Mouse (Mus musculus) fibroblast of lung, adult 2 months (primary cell): ENCODE results near the gene Slc6a19.
"Not testable (repeated sequence)": the region's sequence is repeated elsewhere in the genome, so short reads cannot be mapped to it uniquely, and the experiment has no call there.

Source experiments
- DNase-seq: peaks from one replicate; pipeline ENCODE4 v3.0.0-alpha.2; 2011; ENCODE audit warnings: low read depth

The Slc6a19 gene

GRCm38 (mm10) chr13:73712228-73712627, 7.6 kb upstream of the Slc6a19 start:
- DNase-seq: no peak

GRCm38 (mm10) chr13:73711803-73712202, 7.1 kb upstream of the Slc6a19 start:
- DNase-seq: no peak

DNA sequence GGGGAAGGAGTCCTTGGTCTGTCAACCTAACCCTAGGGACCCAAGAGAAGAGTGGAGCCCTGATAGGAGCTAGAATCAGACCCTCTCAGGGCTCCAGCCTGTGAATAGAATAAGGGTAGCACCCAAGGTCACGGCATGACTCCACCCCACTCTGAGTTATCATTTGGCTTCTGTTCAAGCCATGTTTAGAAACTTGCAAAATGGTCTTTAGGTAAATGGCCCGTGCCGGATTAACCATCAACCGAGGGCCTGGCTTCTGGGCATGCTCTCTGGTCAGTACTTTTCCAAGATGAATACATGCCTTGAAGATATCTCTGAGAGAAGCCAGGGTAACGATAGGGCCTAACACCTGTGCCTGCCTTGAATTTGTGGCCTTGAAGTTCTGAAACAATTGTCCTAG, 6.6 kb upstream of the Slc6a19 start:
- no peak for DNase-seq

GRCm38 (mm10) chr13:73709491-73709890, 4.8 kb upstream of the Slc6a19 start:
- no peak for DNase-seq

DNA sequence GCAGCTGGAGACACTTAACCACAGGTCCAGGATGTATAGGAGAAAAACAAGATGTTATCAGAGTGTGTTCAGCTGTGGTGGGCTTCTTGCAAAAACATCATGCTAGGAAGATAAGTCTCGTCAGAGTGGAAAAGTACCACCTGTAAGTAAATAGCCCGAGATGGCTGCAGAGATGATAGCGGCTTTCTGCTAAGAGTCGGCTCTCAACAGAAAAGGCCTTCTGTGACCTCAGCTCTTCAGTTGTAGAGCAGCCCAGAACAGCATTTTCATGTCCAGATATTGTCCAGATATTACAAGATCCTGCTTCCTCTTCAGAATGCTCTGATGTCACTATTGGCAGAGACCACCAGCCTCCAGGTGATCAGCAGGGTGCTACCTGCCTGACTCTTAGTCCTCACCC, 1.2 kb downstream of the Slc6a19 start:
- DNase-seq: not testable (repeated sequence)

GRCm38 (mm10) chr13:73702776-73703175, 1.9 kb downstream of the Slc6a19 start:
- DNase-seq: no peak

GRCm38 (mm10) chr13:73701161-73701883, 3.3 kb downstream of the Slc6a19 start:
- no peak for DNase-seq

DNA sequence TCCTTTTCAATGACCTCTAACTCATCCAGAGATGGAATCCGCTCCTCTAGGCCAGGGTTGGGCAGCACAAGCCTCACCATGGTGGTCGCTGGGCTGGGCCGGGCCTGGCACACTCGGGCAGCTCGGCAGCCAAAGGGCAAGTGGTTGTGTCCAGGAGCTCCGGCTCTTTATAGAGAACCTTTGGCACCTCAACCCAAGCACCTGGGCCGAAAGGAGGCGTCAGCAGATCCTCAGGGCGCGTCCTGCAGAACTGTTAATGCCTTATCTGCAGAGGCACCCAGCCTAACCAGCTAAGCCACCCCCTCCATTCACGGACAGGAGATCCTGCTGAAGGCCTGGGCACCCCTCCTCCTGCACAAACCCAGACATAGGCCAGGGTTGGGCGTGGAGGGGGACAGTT, 4.1 kb downstream of the Slc6a19 start:
- DNase-seq: no peak

DNA sequence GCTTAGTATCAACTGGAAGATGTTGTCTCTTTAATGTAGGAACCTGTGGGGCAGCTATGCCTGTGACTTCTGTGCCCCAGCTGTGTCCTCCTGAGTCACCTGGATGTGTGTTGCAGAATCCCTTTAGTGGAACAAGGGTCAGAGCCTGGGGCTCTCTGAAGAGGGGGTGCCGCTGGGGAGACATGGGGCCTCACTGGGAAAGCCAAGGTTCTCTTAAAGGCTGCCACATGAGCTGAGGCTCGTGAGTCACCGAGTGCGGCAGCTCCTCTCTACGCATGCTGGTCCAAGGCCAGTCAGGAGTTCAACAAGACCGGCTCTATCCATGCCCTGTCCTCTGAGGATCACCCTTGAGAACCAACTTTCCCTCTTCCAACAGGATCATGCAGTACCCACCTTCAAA, 5.0 kb downstream of the Slc6a19 start:
- DNase-seq: no peak

- DNase-seq: no peak
These were observed 8.1 kb downstream of the Slc6a19 start for GRCm38 (mm10) chr13:73696529-73696928.

GRCm38 (mm10) chr13:73694972-73695371, 9.7 kb downstream of the Slc6a19 start:
- no peak for DNase-seq

DNA sequence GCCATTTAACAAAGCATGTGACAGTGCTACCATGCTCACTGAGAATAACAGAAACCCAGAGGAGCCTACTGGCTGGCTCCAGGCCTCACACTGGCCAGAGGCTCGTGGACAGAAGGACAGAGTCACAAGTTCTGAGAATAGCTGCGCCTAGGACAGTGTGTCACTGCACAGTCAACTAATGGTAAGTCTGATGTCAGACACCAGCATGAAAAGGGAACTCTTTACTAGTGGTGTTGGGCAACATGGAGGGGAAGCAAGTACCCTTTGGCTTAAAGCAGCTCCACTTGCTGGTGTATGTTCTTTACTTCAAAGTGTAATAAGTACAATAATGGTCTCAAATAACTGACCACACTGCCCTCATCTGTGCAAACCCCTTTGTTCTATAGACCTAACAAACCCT, 11.3 kb downstream of the Slc6a19 start:
- no peak for DNase-seq

DNA sequence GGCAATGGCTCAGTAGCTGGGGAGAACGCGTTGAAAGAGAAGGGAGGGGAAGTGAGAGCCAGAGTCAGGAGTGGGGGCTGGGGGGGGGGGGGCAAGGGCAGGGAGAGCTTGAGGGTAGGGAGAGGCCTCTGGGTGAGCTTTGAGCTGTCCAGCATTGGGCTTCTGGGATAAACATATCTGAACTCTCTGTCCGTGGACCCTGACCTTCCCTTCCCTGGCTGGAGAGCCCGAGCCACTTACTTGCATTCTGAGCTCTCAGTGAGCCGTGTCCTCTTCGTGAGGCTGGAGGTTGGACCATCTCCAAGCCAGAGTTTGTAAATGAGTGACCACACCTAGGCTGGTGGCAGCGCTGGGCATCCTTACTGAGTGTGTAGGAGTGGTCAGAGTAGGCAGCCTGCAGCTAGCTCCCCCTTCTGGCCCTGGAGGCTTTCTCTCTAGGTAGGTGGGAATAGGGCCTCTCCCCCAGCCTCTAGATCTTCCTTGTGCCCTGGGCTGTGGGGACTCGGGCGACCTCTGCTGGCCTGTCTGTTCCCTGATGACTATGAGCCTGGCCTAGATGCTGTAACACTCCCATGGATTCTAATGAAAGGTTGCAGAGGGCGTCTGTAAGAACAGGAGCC, 12.3 kb downstream of the Slc6a19 start:
- DNase-seq: peak; percentile 39

DNA sequence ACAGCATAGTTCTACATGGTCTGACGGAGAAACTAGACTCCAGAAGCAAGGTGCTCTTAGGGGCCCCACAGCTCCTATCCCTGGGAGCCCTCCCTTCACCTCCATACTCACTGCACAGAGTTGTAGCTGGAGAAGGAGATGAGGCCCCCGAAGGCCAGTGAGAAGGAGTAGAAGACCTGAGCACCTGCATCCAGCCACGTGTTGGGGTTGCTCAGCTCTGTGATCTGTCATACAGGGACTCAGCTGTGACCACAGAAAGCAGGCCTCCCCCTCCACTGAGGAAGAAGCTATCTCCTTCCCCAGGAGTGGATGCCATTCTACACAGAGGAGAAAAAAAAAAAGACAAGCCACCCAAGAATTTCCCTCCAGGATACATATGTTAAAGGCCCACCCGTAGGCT, 15.7 kb downstream of the Slc6a19 start:
- no peak for DNase-seq

GRCm38 (mm10) chr13:73687601-73688000, 17.1 kb downstream of the Slc6a19 start:
- no peak for DNase-seq

GRCm38 (mm10) chr13:73685502-73685901, 19.2 kb downstream of the Slc6a19 start:
- DNase-seq: no peak

DNA sequence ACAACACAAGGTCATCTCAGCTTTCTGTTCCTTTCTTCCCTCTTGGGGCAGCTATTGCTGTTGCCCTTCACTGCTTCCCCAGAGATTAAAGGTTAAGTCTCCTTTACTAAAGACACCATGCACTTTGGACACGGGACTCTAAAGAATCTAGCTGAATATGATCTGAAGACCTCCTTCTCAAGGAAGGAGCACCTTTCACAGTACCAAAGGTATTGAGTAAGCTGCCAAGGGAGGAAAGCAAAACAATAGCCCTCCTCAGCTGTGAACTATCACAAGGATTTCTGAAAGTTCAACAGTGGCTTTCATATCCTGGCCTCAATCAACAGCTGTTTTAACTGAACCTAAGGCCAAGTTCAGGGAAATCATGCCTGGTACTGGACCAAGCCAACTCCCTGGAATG, 20.3 kb downstream of the Slc6a19 start:
- DNase-seq: peak; percentile 42

DNA sequence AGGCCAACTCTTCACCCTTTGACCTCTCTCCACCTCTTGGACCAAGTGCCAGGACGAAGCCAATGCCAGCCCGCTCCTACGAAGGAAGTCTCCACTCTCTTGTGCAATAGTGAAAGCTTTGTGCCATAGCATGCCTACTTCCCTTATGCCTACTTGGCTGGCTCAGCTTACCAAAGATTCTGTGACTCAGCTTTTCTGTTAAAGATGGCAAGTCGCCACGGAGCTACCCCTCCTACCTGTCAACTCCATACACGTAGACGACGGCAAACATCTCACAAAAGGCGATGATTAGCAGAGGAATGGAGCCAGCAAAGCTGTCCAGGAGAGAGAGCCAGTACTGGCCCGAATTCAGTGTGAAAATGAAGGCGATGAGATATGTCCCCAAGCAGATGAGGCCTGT, 21.0 kb downstream of the Slc6a19 start:
- peak; percentile 90 for DNase-seq

- no peak for DNase-seq
These were observed 22.4 kb downstream of the Slc6a19 start for GRCm38 (mm10) chr13:73682226-73682625.

DNA sequence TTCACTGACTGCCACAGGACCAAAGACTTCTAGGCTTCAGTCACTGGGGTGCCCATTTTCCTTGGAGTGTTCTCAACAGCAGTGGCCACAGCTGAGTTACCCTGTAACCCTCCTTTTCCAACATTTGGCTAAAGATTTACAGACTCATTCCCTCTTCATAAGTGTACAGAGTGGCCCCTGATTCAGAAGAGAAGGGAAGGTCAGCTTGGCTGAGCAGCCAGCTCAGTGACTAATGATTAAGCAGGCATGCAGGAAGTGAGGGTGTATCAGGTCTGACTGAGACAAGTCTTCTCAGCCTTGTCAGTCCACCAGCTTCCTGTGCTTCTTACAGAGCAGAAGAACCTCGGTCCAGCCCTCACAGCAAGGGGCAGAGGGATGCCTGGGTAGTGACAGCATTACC, 24.3 kb downstream of the Slc6a19 start:
- DNase-seq: peak; percentile 31

GRCm38 (mm10) chr13:73679311-73679710, 25.4 kb downstream of the Slc6a19 start:
- no peak for DNase-seq

DNA sequence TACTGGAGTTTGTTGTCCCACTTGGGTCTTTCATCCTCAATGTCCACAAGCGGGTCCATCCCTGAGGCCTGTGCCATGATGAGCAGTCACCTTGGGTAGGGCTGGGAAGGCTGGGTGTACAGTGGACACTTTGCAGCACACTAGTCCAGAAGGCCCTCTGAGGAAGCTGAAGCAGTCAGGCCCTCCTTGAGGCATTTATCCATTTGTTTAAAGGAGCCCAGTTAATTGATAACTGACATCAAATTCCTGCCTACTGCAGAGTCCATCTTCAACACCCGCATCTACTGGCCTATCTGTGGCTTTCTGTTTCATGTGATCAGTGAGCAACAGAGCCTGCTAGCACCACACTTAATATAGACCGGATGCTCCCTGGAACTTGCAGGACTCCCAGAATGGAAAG, 26.8 kb downstream of the Slc6a19 start, which contains the start of gene Slc6a18:
TSS of gene Slc6a18 (minus strand) at position 171 of the 400 bp plus-strand sequence.
- DNase-seq: no peak

GRCm38 (mm10) chr13:73675161-73675560, 29.5 kb downstream of the Slc6a19 start:
- DNase-seq: no peak

DNA sequence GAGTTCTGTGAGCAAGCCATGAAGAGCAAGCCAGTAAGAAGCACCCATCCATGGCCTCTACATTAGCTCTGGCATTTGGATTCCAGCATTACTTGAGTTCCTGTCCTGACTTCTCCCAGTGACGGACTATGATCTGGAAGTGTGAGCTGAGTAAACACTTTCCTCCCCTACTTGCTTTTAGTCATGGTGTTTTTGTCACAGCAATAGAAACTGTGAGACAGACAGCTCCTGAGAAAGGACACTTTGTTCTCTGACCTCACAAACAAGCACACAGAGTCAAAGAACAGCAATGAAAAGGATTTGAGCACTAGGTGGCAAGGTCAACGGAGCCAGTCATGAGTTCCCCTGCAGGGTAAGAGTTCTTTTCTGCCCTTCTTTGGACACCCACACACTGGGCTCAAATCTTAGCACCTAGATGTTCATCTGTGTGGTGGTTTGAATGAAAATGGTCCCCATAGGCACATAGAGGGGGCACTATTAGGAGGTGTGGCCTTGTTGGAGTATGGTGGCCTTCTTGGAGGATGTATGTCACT, 44.4 kb downstream of the Slc6a19 start:
- no peak for DNase-seq
